Mouse (Mus musculus) liver, embryonic 14.5 days (tissue): ENCODE measurements around the gene Gpr31b. TPM values are rescaled to one million over a fixed set of nuclear protein-coding genes. Genes with fewer than 3 reads are reported as not detected.
"Not testable (repeated sequence)": the region's sequence is repeated elsewhere in the genome, so short reads cannot be mapped to it uniquely, and the experiment has no call there.

Experiments used
- ATAC-seq: fragments of 200-750 bp; cut with Nextera tagmentation; 2 replicates; pipeline ENCODE4 v1.8.0; 2017; ENCODE audit warnings: moderate number of reproducible peaks, mild to moderate bottlenecking, moderate library complexity; ENCODE audit not compliant: insufficient read depth
- DNase-seq, 3 experiments: peaks; one replicate each; pipeline ENCODE4 v3.0.0-alpha.2; 2012 to 2013; ENCODE audit warnings: low read depth in 3 of 3, low spot score in 3 of 3
- H3K27ac ChIP-seq: fragments of 300-500 bp; sonication (generic); 2 replicates; pipeline ENCODE4 v1.5.1; 2014; ENCODE audit warnings: moderate library complexity, mild to moderate bottlenecking, control low read depth, inconsistent platforms
- H3K27me3 ChIP-seq: fragments of 300-500 bp; sonication (generic); 2 replicates; pipeline ENCODE4 v1.6.1; 2014; ENCODE audit warnings: mild to moderate bottlenecking, low read length, moderate library complexity; ENCODE audit not compliant: control insufficient read depth, insufficient read depth
- H3K36me3 ChIP-seq: fragments of 300-500 bp; sonication (generic); replicated peaks from 2 replicates; pipeline ENCODE4 v1.6.1; 2014; ENCODE audit warnings: low read depth; ENCODE audit not compliant: control insufficient read depth, insufficient read depth
- H3K4me1 ChIP-seq, 2 experiments: fragments of 200-500 bp in 1 of 2; fragments of 300-500 bp in 1 of 2; sonication (generic) in 1 of 2; replicated peaks; 2 replicates each; pipeline ENCODE4 v1.6.1; 2012 to 2014; ENCODE audit warnings: antibody characterized with exemption in 1 of 2, inconsistent platforms in 1 of 2, low read length in 1 of 2; ENCODE audit not compliant: control insufficient read depth in 2 of 2, insufficient read depth in 2 of 2
- H3K4me2 ChIP-seq: fragments of 300-500 bp; sonication (generic); 2 replicates; pipeline ENCODE4 v1.6.1; 2014; ENCODE audit warnings: low read depth, mild to moderate bottlenecking, control low read depth, moderate library complexity
- H3K4me3 ChIP-seq, 2 experiments: fragments of 200-500 bp in 1 of 2; fragments of 300-500 bp in 1 of 2; sonication (generic) in 1 of 2; 2 replicates each; pipeline ENCODE4 v1.5.1; 2012 to 2014; ENCODE audit warnings: low read depth in 2 of 2, low read length in 2 of 2, mild to moderate bottlenecking in 2 of 2, control low read depth in 1 of 2, inconsistent platforms in 1 of 2, moderate library complexity in 1 of 2; ENCODE audit not compliant: insufficient read depth in 1 of 2
- H3K9ac ChIP-seq: fragments of 300-500 bp; sonication (generic); replicated peaks from 2 replicates; pipeline ENCODE4 v1.6.1; 2014; ENCODE audit warnings: mild to moderate bottlenecking, control low read depth, moderate library complexity
- H3K9me3 ChIP-seq: fragments of 300-500 bp; sonication (generic); 2 replicates; pipeline ENCODE4 v1.6.1; 2016; ENCODE audit warnings: low read length, mixed read lengths; ENCODE audit not compliant: control insufficient read depth
- CTCF ChIP-seq: IDR thresholded peaks from 2 replicates; pipeline ENCODE4 v1.5.1; 2016; ENCODE audit warnings: antibody characterized with exemption, low read depth, control low read depth
- EP300 ChIP-seq: IDR thresholded peaks from 2 replicates; pipeline ENCODE4 v1.6.1; 2016; ENCODE audit warnings: antibody characterized with exemption, low read depth
- WGBS: fragments of 180-500 bp; shearing (Covaris S2); extraction: QIAGEN DNeasy Blood & Tissue Kit; methylation state at CpG from one replicate; pipeline ENCODE4 v1.1.7; 2014; ENCODE audit not compliant: insufficient replicate concordance; 5-methylcytosine and 5-hydroxymethylcytosine counted together
- polyA plus RNA-seq, 2 experiments: library from polyadenylated mRNA; depleted of rRNA in 1 of 2; stranded (reverse) in 1 of 2; unstranded in 1 of 2; fragments of >200 nt; fragmentation: Nextera tagmentation in 1 of 2; extraction: Ambion mirVana in 1 of 2; gene quantifications; 2 replicates each; pipeline versions ENCODE4 v1.2.1 to v1.2.3; 2012 to 2014

Gene Gpr31b
- polyA plus RNA-seq, 2 experiments = 0.11 TPM; not detected in 1

DNA sequence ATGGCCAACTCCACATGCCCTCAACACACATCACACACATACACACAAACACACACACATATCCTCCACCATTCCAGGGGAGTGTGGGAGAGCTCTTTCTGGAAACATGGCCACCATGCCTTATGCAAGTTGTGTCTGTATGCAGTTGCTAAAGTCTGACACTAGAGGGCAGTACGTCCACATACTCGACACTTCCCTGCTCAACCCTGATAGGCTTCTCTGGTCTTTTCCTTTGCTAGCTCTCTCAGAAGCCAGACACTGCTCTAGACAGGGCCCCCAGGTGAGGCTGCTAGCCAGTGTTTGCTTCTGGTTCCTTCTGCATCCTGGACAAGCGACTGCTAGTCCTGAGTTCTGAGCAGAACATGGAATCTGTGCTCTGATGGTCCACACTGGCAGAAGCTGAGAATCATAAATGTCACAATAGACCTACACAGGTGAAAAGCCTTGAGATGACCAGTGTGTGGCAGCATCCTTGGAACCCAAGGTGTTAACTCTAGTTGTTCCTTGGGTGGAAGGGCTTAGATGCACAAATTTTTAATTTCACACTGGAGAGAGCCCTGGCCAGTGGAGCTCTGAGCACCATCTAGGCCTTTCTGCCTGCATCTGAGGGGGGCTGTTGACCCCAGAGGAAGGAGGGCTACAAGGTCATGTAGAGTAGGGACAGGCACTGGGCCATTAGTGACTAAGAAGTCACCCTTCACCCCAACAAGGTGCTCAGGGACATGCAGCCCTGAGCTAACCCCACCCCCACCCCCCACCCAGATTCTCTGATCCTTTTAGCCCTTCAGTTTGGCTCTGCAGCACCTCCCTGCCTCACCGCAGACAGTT, 8.0 kb downstream of the Gpr31b start:
- 3% methylated on average over 3 of the region's 4 CpGs for WGBS

DNA sequence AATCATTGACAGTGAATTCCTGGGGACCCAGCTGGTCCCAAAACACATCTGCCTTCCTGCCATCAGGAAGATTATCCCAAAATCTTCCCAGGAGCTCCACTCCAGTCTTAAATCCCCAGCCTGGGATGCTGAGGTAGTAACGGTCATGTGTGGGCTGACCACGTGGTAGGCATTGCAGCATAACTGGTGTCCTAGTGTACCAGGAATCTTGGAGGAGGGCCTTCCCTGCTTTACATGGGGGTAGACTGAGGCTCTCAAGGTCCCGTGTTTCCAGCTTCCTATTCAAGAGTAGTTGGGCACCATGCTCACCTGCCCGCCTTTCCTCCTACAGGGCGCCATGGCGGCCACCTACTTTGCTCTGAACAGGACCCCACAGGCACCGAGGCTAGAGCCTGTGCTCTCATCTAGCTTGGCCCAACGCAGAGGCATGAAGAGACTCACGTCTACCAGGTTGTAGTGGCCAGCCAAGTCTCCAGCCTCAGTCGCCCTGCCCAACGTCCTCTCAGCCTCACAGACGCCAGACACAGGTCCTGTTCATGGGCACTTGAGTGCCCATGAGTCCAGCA, 15.4 kb downstream of the Gpr31b start:
- H3K9ac ChIP-seq, H3K4me3 ChIP-seq, H3K4me2 ChIP-seq, DNase-seq, H3K4me1 ChIP-seq, H3K9me3 ChIP-seq, H3K27ac ChIP-seq, ATAC-seq, H3K27me3 ChIP-seq, H3K36me3 ChIP-seq: not testable (repeated sequence)
- WGBS = 66% methylated on average over 3 of the region's 12 CpGs

More for the DNA sequence above, 8.0 kb downstream of the Gpr31b start:
- not testable (repeated sequence) for H3K27me3 ChIP-seq, H3K9me3 ChIP-seq, H3K4me2 ChIP-seq, H3K27ac ChIP-seq, H3K36me3 ChIP-seq, H3K4me1 ChIP-seq, H3K4me3 ChIP-seq, H3K9ac ChIP-seq
- peak; percentile 26; the same call in 1 of the 2 replicates for ATAC-seq
- peak; percentile 75 for TF ChIP-seq CTCF
- peak; percentile 11 to 14 (median 12) for DNase-seq

DNA sequence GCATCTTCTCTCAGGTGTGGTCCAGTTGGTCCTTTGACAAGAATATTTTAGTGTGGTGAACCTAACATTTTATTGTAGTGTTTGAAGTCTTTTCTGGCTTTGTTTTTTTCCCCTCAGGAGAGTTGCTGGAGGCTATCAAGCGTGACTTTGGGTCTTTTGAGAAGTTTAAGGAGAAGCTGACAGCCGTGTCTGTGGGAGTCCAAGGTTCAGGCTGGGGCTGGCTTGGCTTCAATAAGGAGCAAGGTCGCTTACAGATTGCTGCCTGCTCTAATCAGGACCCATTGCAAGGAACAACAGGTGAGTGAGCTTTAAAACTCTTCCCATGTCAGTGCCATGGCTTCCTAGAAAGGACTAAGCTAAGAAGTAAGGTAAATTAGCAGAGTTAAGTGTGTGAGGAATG, 38.8 kb downstream of the Gpr31b start:
- H3K27me3 ChIP-seq = no peaks in the 10 kb centered on the region
- H3K4me2 ChIP-seq = no peak overlapping the region
- TF ChIP-seq EP300 (no peak), CTCF (no peak)
- H3K9me3 ChIP-seq = no peaks in the 10 kb centered on the region
- peaks cover 0 to 5% of the 10 kb centered on the region in 2 experiments; a peak in 2 of 4 replicates for H3K4me1 ChIP-seq
- H3K36me3 ChIP-seq = peaks cover 50% of the 10 kb centered on the region
- 77% methylated on average over 3 of the region's 3 CpGs for WGBS
- no peak overlapping the region for H3K27ac ChIP-seq
- H3K9ac ChIP-seq = no peak overlapping the region
- DNase-seq = no peak
- no peak for ATAC-seq
- H3K4me3 ChIP-seq = no peak overlapping the region

DNA sequence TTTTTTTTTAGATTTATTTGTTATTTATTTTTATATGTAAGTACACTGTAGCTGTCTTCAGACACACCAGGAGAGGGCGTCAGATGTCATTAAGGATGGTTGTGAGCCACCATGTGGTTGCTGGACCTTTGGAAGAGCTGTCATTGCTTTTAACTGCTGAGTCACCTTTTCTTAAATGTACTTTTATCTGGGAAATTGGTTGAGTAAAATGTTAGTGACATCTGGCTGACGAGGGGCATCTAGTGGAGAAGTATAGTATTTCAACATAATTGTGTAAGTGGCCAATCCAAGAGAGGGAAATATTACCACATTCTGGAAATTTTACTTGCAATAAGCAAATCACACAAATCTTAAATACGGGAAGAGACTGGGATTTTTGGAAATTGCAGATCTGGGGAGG, 42.2 kb downstream of the Gpr31b start:
- WGBS = 12% methylated on average over 3 of the region's 3 CpGs
- no peak overlapping the region for H3K4me2 ChIP-seq
- peaks cover 10 to 16% of the 10 kb centered on the region in 2 experiments for H3K4me1 ChIP-seq
- DNase-seq (peak; percentile 68 to 80 (median 71)), ATAC-seq (no peak)
- H3K27ac ChIP-seq = no peak overlapping the region
- H3K9ac ChIP-seq = no peak overlapping the region
- H3K27me3 ChIP-seq = no peaks in the 10 kb centered on the region
- H3K36me3 ChIP-seq = peaks cover 37% of the 10 kb centered on the region
- TF ChIP-seq CTCF (peak; percentile 69), EP300 (no peak)
- no peak overlapping the region for H3K4me3 ChIP-seq
- no peaks in the 10 kb centered on the region for H3K9me3 ChIP-seq

DNA sequence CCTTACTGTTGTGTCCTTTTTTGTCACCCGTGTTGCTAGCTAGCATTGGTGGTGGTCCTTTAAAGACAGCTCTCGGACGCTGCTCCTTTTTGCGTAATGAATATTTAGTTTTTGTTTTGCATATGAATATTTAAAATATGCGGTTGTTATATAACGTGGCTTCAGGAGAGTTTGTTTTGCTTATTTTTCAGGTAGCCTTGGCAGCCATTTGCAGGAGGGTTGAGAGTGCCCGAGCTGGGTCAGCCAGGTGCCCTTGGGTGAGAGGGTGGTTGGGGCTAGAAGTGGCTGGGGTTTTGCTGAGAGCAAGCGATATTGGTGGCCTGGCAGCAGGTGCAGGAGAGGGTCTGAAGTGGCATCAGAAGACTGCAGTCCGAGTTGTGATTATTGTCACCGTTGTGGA, 43.6 kb downstream of the Gpr31b start:
- Histone ChIP-seq H3K4me1 (peaks cover 10 to 16% of the 10 kb centered on the region in 2 experiments), H3K4me3 (peak overlapping the region; percentile 68 to 85), H3K36me3 (peaks cover 25% of the 10 kb centered on the region), H3K27ac (peak overlapping the region; percentile 80), H3K4me2 (peak overlapping the region; percentile 79), H3K27me3 (no peaks in the 10 kb centered on the region), H3K9me3 (no peaks in the 10 kb centered on the region), H3K9ac (peak overlapping the region; percentile 81)
- TF ChIP-seq EP300 (no peak), CTCF (no peak)
- DNase-seq (no peak), ATAC-seq (no peak)
- 2% methylated on average over 10 of the region's 10 CpGs for WGBS
